Mouse (Mus musculus): ENCODE measurements around the gene Arhgef25. TPM values are rescaled to one million over a fixed set of nuclear protein-coding genes. Genes with fewer than 3 reads are reported as not detected.
"Not testable (repeated sequence)": the region's sequence is repeated elsewhere in the genome, so short reads cannot be mapped to it uniquely, and the experiment has no call there.

Arhgef25 gene
- polyA plus RNA-seq, 1 experiment from 2014 or later, result 32.7 TPM

GRCm38 (mm10) chr10:127200279-127200678, 10.4 kb upstream of the Arhgef25 start:
- Histone ChIP-seq H3K4me1 (peaks cover 11% of the 10 kb centered on the region), H3K4me2 (no peak overlapping the region), H3K27ac (replicated peaks) (no peak overlapping the region), H3K4me3 (replicated peaks) (no peak overlapping the region), H3K36me3 (peaks cover 64% of the 10 kb centered on the region), H3K9me3 (replicated peaks) (no peaks in the 10 kb centered on the region), H3K9ac (replicated peaks) (no peak overlapping the region), H3K27me3 (replicated peaks) (no peaks in the 10 kb centered on the region)
- ATAC-seq (ENCODE audit: low FRiP score), result no peak
- 84% methylated on average over 8 of the region's 8 CpGs for WGBS

- peaks cover 59% of the 10 kb centered on the region for H3K36me3 ChIP-seq
- no peak overlapping the region for H3K4me3 ChIP-seq (replicated peaks)
- no peak overlapping the region for H3K4me2 ChIP-seq
- no peak overlapping the region for H3K27ac ChIP-seq (replicated peaks)
- H3K9me3 ChIP-seq (replicated peaks), result no peaks in the 10 kb centered on the region
- no peak overlapping the region for H3K9ac ChIP-seq (replicated peaks)
- 84% methylated on average over 11 of the region's 11 CpGs for WGBS
- no peak for ATAC-seq (ENCODE audit: low FRiP score)
- peaks cover 17% of the 10 kb centered on the region for H3K4me1 ChIP-seq
- no peaks in the 10 kb centered on the region for H3K27me3 ChIP-seq (replicated peaks)
Measured at GRCm38 (mm10) chr10:127199474-127199873, 9.6 kb upstream of the Arhgef25 start.

GRCm38 (mm10) chr10:127199068-127199467, 9.2 kb upstream of the Arhgef25 start:
- ATAC-seq (ENCODE audit: low FRiP score), result no peak
- WGBS, result 60% methylated on average over 5 of the region's 5 CpGs
- Histone ChIP-seq H3K9ac (replicated peaks) (no peak overlapping the region), H3K4me3 (replicated peaks) (no peak overlapping the region), H3K4me1 (peaks cover 21% of the 10 kb centered on the region), H3K9me3 (replicated peaks) (no peaks in the 10 kb centered on the region), H3K27ac (replicated peaks) (peak overlapping the region; percentile 9; the same call in 1 of the 2 replicates), H3K27me3 (replicated peaks) (no peaks in the 10 kb centered on the region), H3K36me3 (peaks cover 59% of the 10 kb centered on the region), H3K4me2 (no peak overlapping the region)

- H3K27me3 ChIP-seq (replicated peaks), result no peaks in the 10 kb centered on the region
- H3K4me3 ChIP-seq (replicated peaks), result no peak overlapping the region
- no peaks in the 10 kb centered on the region for H3K9me3 ChIP-seq (replicated peaks)
- no peak overlapping the region for H3K9ac ChIP-seq (replicated peaks)
- H3K4me1 ChIP-seq, result peaks cover 22% of the 10 kb centered on the region
- ATAC-seq (ENCODE audit: low FRiP score), result no peak
- 70% methylated on average over 2 of the region's 2 CpGs for WGBS
- peaks cover 53% of the 10 kb centered on the region for H3K36me3 ChIP-seq
- H3K27ac ChIP-seq (replicated peaks), result 0 out of 2 replicates have a peak overlapping the region, but pooled peaks have one; percentile 9
- no peak overlapping the region for H3K4me2 ChIP-seq
Measured at GRCm38 (mm10) chr10:127198492-127198891, 8.6 kb upstream of the Arhgef25 start.

- Histone ChIP-seq H3K4me3 (replicated peaks) (no peak overlapping the region), H3K4me2 (no peak overlapping the region), H3K4me1 (peaks cover 31% of the 10 kb centered on the region), H3K27me3 (replicated peaks) (no peaks in the 10 kb centered on the region), H3K36me3 (peaks cover 53% of the 10 kb centered on the region), H3K9me3 (replicated peaks) (no peaks in the 10 kb centered on the region), H3K27ac (replicated peaks) (peak overlapping the region; percentile 34), H3K9ac (replicated peaks) (no peak overlapping the region)
- 71% methylated on average over 11 of the region's 11 CpGs for WGBS
- ATAC-seq (ENCODE audit: low FRiP score), result no peak
Measured at GRCm38 (mm10) chr10:127197505-127198110, 7.7 kb upstream of the Arhgef25 start.

GRCm38 (mm10) chr10:127197104-127197503, 7.2 kb upstream of the Arhgef25 start:
- ATAC-seq (ENCODE audit: low FRiP score), result no peak
- H3K9me3 ChIP-seq (replicated peaks), result no peaks in the 10 kb centered on the region
- H3K4me2 ChIP-seq, result no peak overlapping the region
- peaks cover 52% of the 10 kb centered on the region for H3K36me3 ChIP-seq
- H3K27ac ChIP-seq (replicated peaks), result peak overlapping the region; percentile 34; the same call in 1 of the 2 replicates
- no peak overlapping the region for H3K4me3 ChIP-seq (replicated peaks)
- H3K4me1 ChIP-seq, result peaks cover 35% of the 10 kb centered on the region
- 89% methylated on average over 8 of the region's 8 CpGs for WGBS
- H3K9ac ChIP-seq (replicated peaks), result no peak overlapping the region
- H3K27me3 ChIP-seq (replicated peaks), result no peaks in the 10 kb centered on the region

- 8% methylated on average over 5 of the region's 5 CpGs for WGBS
- H3K4me2 ChIP-seq, result peak overlapping the region; percentile 94
- peak; percentile 60 for ATAC-seq (ENCODE audit: low FRiP score)
- H3K9me3 ChIP-seq (replicated peaks), result no peaks in the 10 kb centered on the region
- H3K27me3 ChIP-seq (replicated peaks), result no peaks in the 10 kb centered on the region
- H3K9ac ChIP-seq (replicated peaks), result peak overlapping the region; percentile 95
- H3K4me1 ChIP-seq, result peaks cover 38% of the 10 kb centered on the region
- peak overlapping the region; percentile 93 for H3K27ac ChIP-seq (replicated peaks)
- peaks cover 51% of the 10 kb centered on the region for H3K36me3 ChIP-seq
- H3K4me3 ChIP-seq (replicated peaks), result peak overlapping the region; percentile 94
Measured at GRCm38 (mm10) chr10:127196392-127196791, 6.5 kb upstream of the Arhgef25 start.

- H3K27me3 ChIP-seq (replicated peaks), result no peaks in the 10 kb centered on the region
- ATAC-seq (ENCODE audit: low FRiP score), result peak; percentile 73
- H3K9ac ChIP-seq (replicated peaks), result peak within 1 kb of the TSS; percentile 95
- peak within 1 kb of the TSS; percentile 94 for H3K4me2 ChIP-seq
- H3K9me3 ChIP-seq (replicated peaks), result no peaks in the 10 kb centered on the region
- peak within 1 kb of the TSS; percentile 94 for H3K4me3 ChIP-seq (replicated peaks)
- peak within 1 kb of the TSS; percentile 93 for H3K27ac ChIP-seq (replicated peaks)
- H3K36me3 ChIP-seq, result peaks cover 51% of the 10 kb centered on the region
- under 1% methylated on average over 28 of the region's 47 CpGs for WGBS
- H3K4me1 ChIP-seq, result peaks cover 46% of the 10 kb centered on the region
Measured at GRCm38 (mm10) chr10:127195328-127196129, 5.6 kb upstream of the Arhgef25 start, which contains the start of gene Dtx3. Dtx3 (minus strand) TSS chr10:127195728.

GRCm38 (mm10) chr10:127194428-127195327, 4.8 kb upstream of the Arhgef25 start:
- 14% methylated on average over 22 of the region's 22 CpGs for WGBS
- peak overlapping the region; percentile 95 for H3K9ac ChIP-seq (replicated peaks)
- peak overlapping the region; percentile 94 for H3K4me3 ChIP-seq (replicated peaks)
- no peaks in the 10 kb centered on the region for H3K9me3 ChIP-seq (replicated peaks)
- no peaks in the 10 kb centered on the region for H3K27me3 ChIP-seq (replicated peaks)
- ATAC-seq (ENCODE audit: low FRiP score), result peak; percentile 46; the same call in 1 of the 2 replicates
- H3K4me1 ChIP-seq, result peaks cover 54% of the 10 kb centered on the region
- peak overlapping the region; percentile 93 for H3K27ac ChIP-seq (replicated peaks)
- peak overlapping the region; percentile 94 for H3K4me2 ChIP-seq
- peaks cover 42% of the 10 kb centered on the region for H3K36me3 ChIP-seq

GRCm38 (mm10) chr10:127193011-127193410, 3.1 kb upstream of the Arhgef25 start:
- Histone ChIP-seq H3K4me1 (peaks cover 68% of the 10 kb centered on the region), H3K27ac (replicated peaks) (no peak overlapping the region), H3K4me2 (no peak overlapping the region), H3K9ac (replicated peaks) (0 out of 2 replicates have a peak overlapping the region, but pooled peaks have one; percentile 7), H3K4me3 (replicated peaks) (no peak overlapping the region), H3K36me3 (peaks cover 25% of the 10 kb centered on the region), H3K9me3 (replicated peaks) (no peaks in the 10 kb centered on the region), H3K27me3 (replicated peaks) (no peaks in the 10 kb centered on the region)
- 87% methylated on average over 9 of the region's 9 CpGs for WGBS
- no peak for ATAC-seq (ENCODE audit: low FRiP score)

- not testable (repeated sequence) for H3K9me3 ChIP-seq (replicated peaks); ATAC-seq (ENCODE audit: low FRiP score); H3K4me3 ChIP-seq (replicated peaks); H3K4me2 ChIP-seq; H3K9ac ChIP-seq (replicated peaks); H3K27ac ChIP-seq (replicated peaks); H3K27me3 ChIP-seq (replicated peaks)
- WGBS, result 90% methylated on average over 1 of the region's 1 CpGs
- Histone ChIP-seq H3K4me1 (peaks cover 78% of the 10 kb centered on the region), H3K36me3 (peaks cover 23% of the 10 kb centered on the region)
Measured at GRCm38 (mm10) chr10:127192057-127192328, 2.1 kb upstream of the Arhgef25 start.
